Mouse (Mus musculus): ENCODE measurements around the gene Gm28038. TPM values are rescaled to one million over a fixed set of nuclear protein-coding genes. Genes with fewer than 3 reads are reported as not detected.

Gene Gm28038
- polyA plus RNA-seq, 1 experiment from 2014 or later, result not detected

DNA sequence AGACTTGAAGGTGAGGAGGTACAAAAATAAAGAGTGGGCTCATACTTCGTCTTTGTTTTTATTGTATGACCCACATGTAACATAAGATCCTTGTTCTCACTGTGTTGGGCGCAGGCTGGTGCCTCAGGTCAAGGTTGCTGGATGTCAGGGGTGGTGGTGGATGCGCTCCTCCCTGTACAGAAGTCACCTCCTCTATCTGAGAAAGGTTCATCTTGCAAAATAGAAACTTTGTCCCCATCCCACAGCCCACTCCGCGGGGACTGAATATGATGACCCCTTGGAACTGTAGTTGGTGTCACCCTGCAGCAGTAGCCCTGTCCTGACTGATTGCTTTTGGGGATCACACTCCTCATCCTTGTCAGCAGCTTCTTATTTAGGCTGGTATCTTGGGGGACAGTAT, 33.8 kb upstream of the Gm28038 start:
- no peak overlapping the region for H3K9ac ChIP-seq
- H3K27me3 ChIP-seq (replicated peaks), result no peaks in the 10 kb centered on the region
- H3K4me1 ChIP-seq, result peaks cover 15% of the 10 kb centered on the region; the same call in 1 of the 2 replicates
- no peaks in the 10 kb centered on the region for H3K9me3 ChIP-seq
- no peak overlapping the region for H3K27ac ChIP-seq
- no peak overlapping the region for H3K4me3 ChIP-seq (replicated peaks)
- no peak overlapping the region for H3K4me2 ChIP-seq
- ATAC-seq (ENCODE audit: insufficient read depth, low FRiP score, low read depth), result no peak
- WGBS, result 93% methylated on average over 5 of the region's 5 CpGs
- peaks cover 15% of the 10 kb centered on the region; the same call in 1 of the 2 replicates for H3K36me3 ChIP-seq

DNA sequence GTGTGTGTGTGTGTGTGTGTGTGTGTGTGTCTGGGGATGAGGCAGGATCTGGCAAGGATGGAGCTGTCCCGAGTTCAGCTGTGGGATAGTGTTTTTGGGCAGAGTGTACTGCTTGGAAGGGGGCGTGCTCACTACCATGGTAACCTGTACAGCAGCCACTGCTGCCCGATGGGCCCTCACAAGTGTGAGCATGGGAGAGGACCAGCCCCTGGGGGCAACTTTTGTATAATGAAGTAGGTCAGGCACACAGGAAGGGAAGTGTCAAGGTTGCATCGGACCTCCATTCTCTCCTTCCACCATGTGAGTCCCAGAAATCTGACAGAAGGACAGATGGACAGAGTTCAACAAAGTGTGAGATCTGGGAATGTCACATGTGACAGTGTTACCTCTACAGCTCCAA, 33.2 kb upstream of the Gm28038 start:
- WGBS, result 70% methylated on average over 4 of the region's 4 CpGs
- no peak overlapping the region for H3K9ac ChIP-seq
- no peak overlapping the region for H3K4me3 ChIP-seq (replicated peaks)
- no peak overlapping the region for H3K27ac ChIP-seq
- H3K36me3 ChIP-seq, result peaks cover 15% of the 10 kb centered on the region; the same call in 1 of the 2 replicates
- no peak for ATAC-seq (ENCODE audit: insufficient read depth, low FRiP score, low read depth)
- H3K4me1 ChIP-seq, result peaks cover 20% of the 10 kb centered on the region; the same call in 1 of the 2 replicates
- no peaks in the 10 kb centered on the region for H3K27me3 ChIP-seq (replicated peaks)
- no peak overlapping the region for H3K4me2 ChIP-seq
- no peaks in the 10 kb centered on the region for H3K9me3 ChIP-seq

DNA sequence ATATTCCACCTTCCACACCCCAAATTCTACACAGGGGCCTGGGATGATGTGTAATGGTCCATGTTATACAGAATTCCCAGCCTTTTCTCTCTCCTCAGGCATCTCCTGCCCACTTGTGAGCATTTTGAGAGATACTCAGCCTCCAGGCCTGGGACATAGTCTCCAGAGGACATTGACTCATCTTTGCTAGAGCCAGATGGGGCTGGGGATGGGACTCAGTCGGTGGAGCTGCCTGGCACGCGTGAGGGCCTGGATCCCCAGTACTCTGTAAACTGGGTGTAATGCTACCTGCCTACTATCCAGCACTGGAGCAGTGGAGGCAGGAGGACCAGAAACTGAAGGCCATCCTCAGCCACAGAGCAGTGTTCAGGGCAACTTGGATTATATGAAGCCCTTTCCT, 31.7 kb upstream of the Gm28038 start:
- H3K4me2 ChIP-seq, result no peak overlapping the region
- H3K27me3 ChIP-seq (replicated peaks), result no peaks in the 10 kb centered on the region
- peaks cover 24% of the 10 kb centered on the region; the same call in 1 of the 2 replicates for H3K4me1 ChIP-seq
- H3K27ac ChIP-seq, result no peak overlapping the region
- no peak for ATAC-seq (ENCODE audit: insufficient read depth, low FRiP score, low read depth)
- peaks cover 15% of the 10 kb centered on the region; the same call in 1 of the 2 replicates for H3K36me3 ChIP-seq
- no peak overlapping the region for H3K9ac ChIP-seq
- WGBS, result 98% methylated on average over 3 of the region's 3 CpGs
- no peaks in the 10 kb centered on the region for H3K9me3 ChIP-seq
- no peak overlapping the region for H3K4me3 ChIP-seq (replicated peaks)

DNA sequence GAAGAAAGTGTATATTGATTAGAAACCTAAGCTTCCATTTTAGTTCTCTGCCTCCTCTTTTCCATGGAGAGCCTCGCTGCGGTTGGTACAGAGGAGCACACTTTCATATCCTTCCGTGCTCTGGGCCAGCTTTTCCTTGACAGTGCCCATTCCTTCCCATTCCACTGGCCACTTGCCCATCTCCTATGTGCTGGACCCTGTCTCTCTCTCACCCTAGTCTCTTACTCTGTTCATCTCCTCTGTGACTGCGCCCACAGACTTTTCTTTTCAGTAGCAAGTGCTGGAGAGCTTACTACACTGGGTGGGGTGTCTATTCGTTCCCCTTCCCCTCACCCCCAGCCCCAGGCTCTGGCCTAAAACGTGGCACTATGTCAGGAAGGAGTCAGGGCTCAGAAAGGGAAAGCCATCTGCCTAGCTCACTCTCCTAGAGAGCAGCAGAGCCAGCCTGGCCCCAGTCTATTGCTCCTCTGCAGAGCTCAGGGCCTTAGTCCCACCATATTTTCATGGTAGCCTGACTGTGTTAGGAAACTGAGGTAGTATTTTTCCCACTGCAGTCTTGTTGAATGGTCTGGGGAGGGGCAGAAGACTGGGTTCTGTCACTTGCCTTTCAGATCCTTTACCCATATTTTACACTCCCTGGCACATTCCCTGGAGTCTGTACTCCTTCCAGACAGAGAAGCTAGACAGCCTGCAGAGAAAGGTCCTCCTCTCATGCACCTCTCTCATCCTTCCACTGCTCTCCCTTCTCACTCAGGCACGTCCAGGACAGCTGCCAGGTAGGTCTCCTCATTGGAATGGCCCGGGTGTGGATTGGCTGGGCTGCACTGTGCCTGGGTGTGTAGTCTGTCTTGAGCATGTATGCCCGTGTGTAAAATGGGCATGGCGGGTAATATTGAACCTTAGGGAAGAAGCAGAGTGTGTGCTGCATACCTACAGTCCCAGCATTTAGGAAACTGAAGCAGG, 30.4 kb upstream of the Gm28038 start:
- Histone ChIP-seq H3K4me2 (no peak overlapping the region), H3K4me3 (replicated peaks) (no peak overlapping the region), H3K27me3 (replicated peaks) (no peaks in the 10 kb centered on the region), H3K9ac (no peak overlapping the region), H3K4me1 (0 out of 2 replicates have a peak, but pooled peaks cover 16% of the 10 kb centered on the region), H3K36me3 (peaks cover 21% of the 10 kb centered on the region), H3K9me3 (no peaks in the 10 kb centered on the region), H3K27ac (0 out of 2 replicates have a peak overlapping the region, but pooled peaks have one; percentile 90)
- 83% methylated on average over 10 of the region's 10 CpGs for WGBS
- ATAC-seq (ENCODE audit: insufficient read depth, low FRiP score, low read depth), result no peak

- Histone ChIP-seq H3K4me2 (peak overlapping the region; percentile 23; the same call in 1 of the 2 replicates), H3K9ac (no peak overlapping the region), H3K27ac (peak overlapping the region; percentile 90)
Observed at GRCm38 (mm10) chr2:30251417-30252104, 29.3 kb upstream of the Gm28038 start.

GRCm38 (mm10) chr2:30252521-30252920, 28.3 kb upstream of the Gm28038 start:
- H3K9ac ChIP-seq, result no peak overlapping the region
- peak overlapping the region; percentile 90; the same call in 1 of the 2 replicates for H3K27ac ChIP-seq
- no peaks in the 10 kb centered on the region for H3K9me3 ChIP-seq
- H3K4me1 ChIP-seq, result 0 out of 2 replicates have a peak, but pooled peaks cover 16% of the 10 kb centered on the region
- H3K4me2 ChIP-seq, result no peak overlapping the region
- H3K36me3 ChIP-seq, result peaks cover 42% of the 10 kb centered on the region
- no peaks in the 10 kb centered on the region for H3K27me3 ChIP-seq (replicated peaks)
- no peak overlapping the region for H3K4me3 ChIP-seq (replicated peaks)
- WGBS, result 77% methylated on average over 3 of the region's 3 CpGs
- ATAC-seq (ENCODE audit: insufficient read depth, low FRiP score, low read depth), result no peak

More at GRCm38 (mm10) chr2:30251417-30252104, 29.3 kb upstream of the Gm28038 start:
- peaks cover 32% of the 10 kb centered on the region for H3K36me3 ChIP-seq
- no peak overlapping the region for H3K4me3 ChIP-seq (replicated peaks)
- no peaks in the 10 kb centered on the region for H3K9me3 ChIP-seq
- 0 out of 2 replicates have a peak, but pooled peaks cover 16% of the 10 kb centered on the region for H3K4me1 ChIP-seq
- H3K27me3 ChIP-seq (replicated peaks), result no peaks in the 10 kb centered on the region
- WGBS, result 61% methylated on average over 5 of the region's 5 CpGs
- peak; percentile 89 for ATAC-seq (ENCODE audit: insufficient read depth, low FRiP score, low read depth)

DNA sequence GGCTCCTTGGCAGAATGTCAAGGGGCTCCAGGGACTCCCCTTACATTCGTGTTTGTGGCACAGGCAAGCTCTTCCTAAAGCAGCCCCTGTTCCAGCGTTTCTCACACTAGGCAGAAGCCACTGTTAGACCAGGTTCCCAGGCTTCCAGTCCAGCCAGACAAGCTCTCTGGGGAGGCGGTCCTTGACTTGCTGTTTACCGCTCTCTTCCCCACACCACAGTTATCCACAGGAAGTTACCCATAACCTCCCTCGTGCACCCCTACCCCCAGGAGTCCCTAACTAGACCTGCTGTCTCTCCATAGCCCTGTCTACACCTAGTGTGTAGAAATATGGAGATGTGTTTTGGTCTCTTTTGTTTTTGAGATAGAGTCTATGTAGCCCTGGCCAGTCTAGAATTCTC, 27.0 kb upstream of the Gm28038 start:
- Histone ChIP-seq H3K27ac (no peak overlapping the region; the same call in 1 of the 2 replicates), H3K4me1 (0 out of 2 replicates have a peak, but pooled peaks cover 16% of the 10 kb centered on the region), H3K36me3 (peaks cover 36% of the 10 kb centered on the region), H3K9ac (no peak overlapping the region), H3K9me3 (no peaks in the 10 kb centered on the region), H3K4me2 (no peak overlapping the region), H3K4me3 (replicated peaks) (no peak overlapping the region), H3K27me3 (replicated peaks) (no peaks in the 10 kb centered on the region)
- 73% methylated on average over 5 of the region's 5 CpGs for WGBS
- no peak for ATAC-seq (ENCODE audit: insufficient read depth, low FRiP score, low read depth)

DNA sequence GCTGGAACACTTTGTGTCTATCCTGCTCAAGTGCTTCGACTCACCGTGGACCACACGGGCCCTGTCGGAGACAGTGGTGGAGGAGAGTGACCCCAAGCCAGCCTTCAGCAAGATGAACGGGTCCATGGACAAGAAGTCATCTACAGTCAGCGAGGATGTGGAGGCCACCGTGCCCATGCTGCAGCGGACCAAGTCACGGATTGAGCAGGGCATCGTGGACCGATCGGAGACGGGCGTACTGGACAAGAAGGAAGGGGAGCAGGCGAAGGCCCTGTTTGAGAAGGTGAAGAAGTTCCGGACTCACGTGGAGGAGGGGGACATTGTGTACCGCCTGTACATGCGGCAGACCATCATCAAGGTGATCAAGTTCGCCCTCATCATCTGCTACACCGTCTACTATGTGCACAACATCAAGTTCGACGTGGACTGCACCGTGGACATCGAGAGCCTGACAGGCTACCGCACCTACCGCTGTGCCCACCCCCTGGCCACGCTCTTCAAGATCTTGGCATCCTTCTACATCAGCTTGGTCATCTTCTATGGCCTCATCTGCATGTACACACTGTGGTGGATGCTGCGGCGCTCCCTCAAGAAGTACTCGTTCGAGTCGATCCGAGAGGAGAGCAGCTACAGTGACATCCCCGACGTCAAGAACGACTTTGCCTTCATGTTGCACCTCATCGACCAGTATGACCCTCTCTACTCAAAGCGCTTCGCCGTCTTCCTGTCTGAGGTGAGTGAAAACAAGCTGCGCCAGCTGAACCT, 25.0 kb upstream of the Gm28038 start:
- 96% methylated on average over 42 of the region's 42 CpGs for WGBS
- H3K27ac ChIP-seq, result no peak overlapping the region
- peaks cover 31% of the 10 kb centered on the region for H3K36me3 ChIP-seq
- no peak overlapping the region for H3K4me2 ChIP-seq
- no peak overlapping the region for H3K4me3 ChIP-seq (replicated peaks)
- H3K9me3 ChIP-seq, result no peaks in the 10 kb centered on the region
- no peak overlapping the region for H3K9ac ChIP-seq
- no peak for ATAC-seq (ENCODE audit: insufficient read depth, low FRiP score, low read depth)
- peaks cover 20% of the 10 kb centered on the region; the same call in 1 of the 2 replicates for H3K4me1 ChIP-seq
- H3K27me3 ChIP-seq (replicated peaks), result no peaks in the 10 kb centered on the region

GRCm38 (mm10) chr2:30256616-30257350, 24.1 kb upstream of the Gm28038 start:
- no peaks in the 10 kb centered on the region for H3K9me3 ChIP-seq
- no peak for ATAC-seq (ENCODE audit: insufficient read depth, low FRiP score, low read depth)
- H3K36me3 ChIP-seq, result peaks cover 31% of the 10 kb centered on the region
- H3K9ac ChIP-seq, result no peak overlapping the region
- 93% methylated on average over 30 of the region's 30 CpGs for WGBS
- H3K4me2 ChIP-seq, result no peak overlapping the region
- H3K4me3 ChIP-seq (replicated peaks), result no peak overlapping the region
- H3K27ac ChIP-seq, result no peak overlapping the region
- H3K4me1 ChIP-seq, result peaks cover 17% of the 10 kb centered on the region; the same call in 1 of the 2 replicates
- H3K27me3 ChIP-seq (replicated peaks), result no peaks in the 10 kb centered on the region

- H3K9ac ChIP-seq, result no peak overlapping the region
- H3K27me3 ChIP-seq (replicated peaks), result no peaks in the 10 kb centered on the region
- peaks cover 10% of the 10 kb centered on the region; the same call in 1 of the 2 replicates for H3K4me1 ChIP-seq
- peaks cover 38% of the 10 kb centered on the region for H3K36me3 ChIP-seq
- no peak overlapping the region for H3K4me3 ChIP-seq (replicated peaks)
- WGBS, result 73% methylated on average over 7 of the region's 7 CpGs
- H3K4me2 ChIP-seq, result no peak overlapping the region
- H3K27ac ChIP-seq, result peak overlapping the region; percentile 2; the same call in 1 of the 2 replicates
- ATAC-seq (ENCODE audit: insufficient read depth, low FRiP score, low read depth), result no peak
- no peaks in the 10 kb centered on the region for H3K9me3 ChIP-seq
Observed at GRCm38 (mm10) chr2:30257699-30258460, 23.0 kb upstream of the Gm28038 start.
